Mouse (Mus musculus): ENCODE measurements at regions not wholly inside any gene's neighbourhood (a gene's known extent, or its start where the extent isn't known, plus 50 kb on each side); places are given as distances from the start of the nearest gene placed in this dataset.

DNA sequence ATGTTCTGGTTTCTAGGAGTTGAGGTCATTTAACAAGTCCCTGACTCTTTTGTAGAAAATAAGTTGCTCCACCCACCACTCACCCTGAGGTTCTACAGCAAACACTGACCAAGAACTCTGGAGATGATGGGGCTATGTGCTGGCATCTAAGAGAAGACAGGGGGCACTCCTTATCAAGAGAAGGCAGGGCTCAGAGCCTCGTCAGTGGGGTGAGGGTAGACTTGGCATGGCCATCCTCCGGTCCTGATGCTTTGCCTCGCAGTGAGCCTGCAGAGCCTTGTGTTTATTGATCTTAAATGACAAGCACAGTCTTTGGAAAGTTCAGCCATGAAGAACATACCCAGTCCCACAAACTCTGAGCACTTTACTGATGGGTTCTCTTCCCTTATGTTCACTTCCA, 370.1 kb upstream of the 3110018I06Rik start:
- no peak for DNase-seq (ENCODE audit: low spot score)

DNA sequence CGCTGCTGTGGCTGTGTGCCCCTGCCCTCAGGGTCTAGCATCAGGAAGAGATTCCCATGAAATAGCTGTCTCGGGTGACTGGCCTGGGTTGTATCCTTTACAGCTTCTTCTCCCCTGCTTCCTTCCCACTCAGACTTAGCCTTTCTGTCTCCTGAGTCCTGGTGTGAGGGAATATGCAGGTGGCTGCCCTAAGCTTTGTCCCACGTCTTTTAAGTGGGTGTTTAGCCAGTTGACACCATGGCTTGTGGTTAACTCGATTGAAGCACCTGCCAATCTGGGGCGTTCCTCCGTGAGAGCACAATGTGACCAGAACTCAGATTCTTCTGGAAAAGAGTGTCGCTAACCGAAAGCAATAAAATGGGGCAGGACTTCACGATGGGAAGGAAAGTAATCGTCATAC, 369.4 kb upstream of the 3110018I06Rik start:
- DNase-seq (ENCODE audit: low spot score) = no peak

- peak; percentile 60 for DNase-seq (ENCODE audit: low spot score)
Observed at GRCm38 (mm10) chr12:107120486-107121186, 367.8 kb upstream of the 3110018I06Rik start.

DNA sequence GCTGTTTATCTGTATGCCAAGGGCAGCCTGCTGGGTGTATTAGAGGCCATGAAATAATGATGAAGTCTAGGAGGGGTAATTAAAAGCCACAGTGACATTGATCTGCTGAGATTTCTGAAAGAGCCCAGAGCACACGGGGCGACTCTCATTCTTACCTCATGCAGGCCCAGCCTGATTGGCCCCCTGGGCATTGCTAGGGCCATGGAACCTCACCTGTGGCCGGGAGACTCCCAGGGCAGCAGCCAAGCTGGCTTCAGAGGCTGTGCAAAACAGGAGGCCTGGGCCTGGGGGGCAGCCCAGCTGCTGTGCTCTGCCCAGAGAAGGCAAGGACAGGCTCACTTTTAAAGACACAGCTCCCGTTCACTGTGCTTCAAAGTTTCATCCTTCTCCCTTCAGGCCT, 366.4 kb upstream of the 3110018I06Rik start:
- DNase-seq (ENCODE audit: low spot score) = no peak

DNA sequence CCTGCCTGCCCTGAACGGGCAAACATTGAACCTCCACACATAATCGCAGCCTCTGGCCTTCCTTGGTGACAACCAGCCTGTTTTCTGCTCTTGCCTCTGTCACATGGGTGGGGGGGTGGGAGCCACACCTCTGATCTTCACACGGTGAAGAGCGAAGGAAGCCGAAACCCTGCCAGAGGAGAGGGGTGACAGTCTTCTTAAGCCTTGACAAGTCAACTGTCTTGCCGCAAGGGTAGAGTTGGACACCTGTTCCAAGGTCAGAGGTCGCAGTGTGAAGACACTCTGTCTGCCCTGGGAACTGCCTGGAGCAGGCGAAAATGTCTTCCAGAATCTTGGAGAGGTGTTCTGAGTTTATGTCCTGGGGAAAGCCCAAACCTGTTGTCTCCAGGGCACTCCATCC, 364.8 kb upstream of the 3110018I06Rik start:
- DNase-seq (ENCODE audit: low spot score) = no peak

DNA sequence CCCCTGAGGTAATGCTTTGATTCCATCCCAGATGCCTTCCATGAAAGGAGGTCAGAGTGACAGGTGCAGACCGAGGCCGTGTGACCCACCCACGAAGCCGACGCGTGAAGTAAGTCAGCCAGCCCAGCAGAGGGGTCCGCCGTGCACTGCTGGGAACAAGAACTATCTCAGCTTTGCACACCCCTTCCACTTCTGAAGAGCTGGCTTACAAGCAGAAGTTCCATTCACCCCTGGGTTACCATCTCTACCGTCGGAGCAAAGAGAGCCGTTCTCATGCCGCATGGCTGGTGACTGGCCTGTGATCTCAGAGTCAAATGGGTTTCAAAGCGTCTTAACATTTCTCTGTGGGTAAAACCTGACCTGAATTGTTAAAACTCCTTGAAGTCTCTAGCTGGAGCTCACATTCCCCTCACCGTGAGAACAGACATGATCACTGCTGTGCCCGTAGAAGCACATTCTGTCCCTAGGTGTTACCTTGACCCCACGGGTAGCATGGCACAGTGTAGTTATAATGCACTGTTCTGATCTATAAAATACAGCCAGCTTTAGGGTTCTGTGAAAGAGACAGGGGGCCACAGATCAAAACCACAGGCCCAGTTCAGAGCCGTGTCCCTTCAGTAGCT, 364.1 kb upstream of the 3110018I06Rik start:
- DNase-seq (ENCODE audit: low spot score) = no peak

- DNase-seq (ENCODE audit: low spot score) = no peak
Observed at GRCm38 (mm10) chr12:107125201-107125600, 363.2 kb upstream of the 3110018I06Rik start.

DNA sequence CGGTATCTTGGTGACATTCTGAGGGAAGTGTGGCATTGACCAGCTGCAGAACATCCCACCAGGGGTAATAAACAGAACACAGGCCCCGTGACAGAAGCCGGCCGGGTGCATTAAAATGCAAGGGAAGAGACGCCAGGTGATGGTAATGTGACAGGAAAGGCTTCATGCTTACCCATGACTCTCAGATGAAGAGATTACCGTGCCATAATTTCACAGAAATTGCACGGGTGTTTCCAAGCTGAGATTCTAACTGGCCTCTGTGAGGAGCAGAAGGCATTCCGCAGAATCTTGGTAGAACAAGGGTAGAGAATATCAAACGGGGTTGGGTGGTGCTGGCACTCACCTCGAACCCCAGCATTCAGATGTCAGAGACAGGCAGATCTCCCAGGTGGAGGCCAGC, 362.4 kb upstream of the 3110018I06Rik start:
- DNase-seq (ENCODE audit: low spot score) = no peak

GRCm38 (mm10) chr12:107127591-107127990, 360.8 kb upstream of the 3110018I06Rik start:
- no peak for DNase-seq (ENCODE audit: low spot score)

DNA sequence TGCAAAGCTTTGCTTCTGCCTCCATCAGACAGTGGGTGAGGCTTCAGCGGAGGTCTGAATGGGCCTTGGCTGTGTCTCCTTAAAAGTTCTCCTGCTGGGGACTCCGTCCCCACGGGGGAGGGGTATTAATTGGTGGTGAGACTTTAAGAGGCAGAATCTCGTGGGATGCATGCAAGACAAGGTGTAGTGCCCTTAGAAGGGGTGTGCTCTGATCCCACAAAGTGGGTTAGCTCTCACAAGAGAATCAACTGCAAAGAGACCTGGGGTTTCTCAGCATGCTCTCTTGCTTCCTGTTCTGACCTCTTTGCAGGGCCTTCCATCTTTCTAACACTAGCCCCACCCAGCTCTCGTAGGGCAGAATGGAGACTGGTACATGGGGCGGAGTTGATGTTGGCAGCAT, 359.2 kb upstream of the 3110018I06Rik start:
- DNase-seq (ENCODE audit: low spot score) = no peak

GRCm38 (mm10) chr12:107131351-107131750, 357.1 kb upstream of the 3110018I06Rik start:
- no peak for DNase-seq (ENCODE audit: low spot score)

- no peak for DNase-seq (ENCODE audit: low spot score)
Observed at GRCm38 (mm10) chr12:107131841-107132240, 356.6 kb upstream of the 3110018I06Rik start.

DNA sequence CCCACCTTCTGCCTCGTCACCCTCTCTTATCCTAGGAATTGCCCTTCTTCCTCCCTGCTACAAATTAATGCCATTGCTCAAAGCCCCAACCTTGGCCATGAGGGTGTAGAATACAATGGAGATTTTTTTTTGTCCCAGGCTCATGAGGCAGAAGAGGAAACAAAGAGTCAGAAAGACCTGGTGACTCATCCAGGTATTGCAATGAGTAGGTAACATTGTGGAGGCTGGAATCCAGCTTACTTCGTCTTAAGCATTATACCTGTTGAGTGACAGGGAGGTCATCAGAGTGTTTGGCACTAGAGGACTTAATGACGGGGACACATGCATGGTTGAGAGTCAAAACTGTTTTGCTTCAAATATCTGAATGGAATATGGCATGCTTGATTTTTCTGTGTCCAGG, 355.9 kb upstream of the 3110018I06Rik start:
- DNase-seq (ENCODE audit: low spot score) = no peak

DNA sequence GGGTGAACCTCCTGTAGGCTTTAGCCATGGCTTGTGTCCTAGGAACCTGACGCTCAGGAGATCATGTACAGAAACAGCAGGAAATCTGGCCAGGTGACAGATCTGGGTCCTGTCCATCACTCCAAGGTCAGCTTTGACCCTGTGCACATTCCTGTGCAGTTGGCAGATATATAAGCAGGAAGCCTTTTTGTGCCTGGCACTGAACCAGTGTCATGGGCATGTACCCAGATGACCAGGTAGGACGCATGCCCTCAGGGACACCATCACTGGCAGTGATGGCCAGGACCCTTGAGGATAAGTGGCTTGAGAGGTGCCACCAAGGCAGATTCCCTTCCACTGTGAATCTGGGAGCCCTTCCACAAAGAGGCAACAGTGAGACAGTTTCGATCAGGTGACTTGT, 354.1 kb upstream of the 3110018I06Rik start:
- no peak for DNase-seq (ENCODE audit: low spot score)

DNA sequence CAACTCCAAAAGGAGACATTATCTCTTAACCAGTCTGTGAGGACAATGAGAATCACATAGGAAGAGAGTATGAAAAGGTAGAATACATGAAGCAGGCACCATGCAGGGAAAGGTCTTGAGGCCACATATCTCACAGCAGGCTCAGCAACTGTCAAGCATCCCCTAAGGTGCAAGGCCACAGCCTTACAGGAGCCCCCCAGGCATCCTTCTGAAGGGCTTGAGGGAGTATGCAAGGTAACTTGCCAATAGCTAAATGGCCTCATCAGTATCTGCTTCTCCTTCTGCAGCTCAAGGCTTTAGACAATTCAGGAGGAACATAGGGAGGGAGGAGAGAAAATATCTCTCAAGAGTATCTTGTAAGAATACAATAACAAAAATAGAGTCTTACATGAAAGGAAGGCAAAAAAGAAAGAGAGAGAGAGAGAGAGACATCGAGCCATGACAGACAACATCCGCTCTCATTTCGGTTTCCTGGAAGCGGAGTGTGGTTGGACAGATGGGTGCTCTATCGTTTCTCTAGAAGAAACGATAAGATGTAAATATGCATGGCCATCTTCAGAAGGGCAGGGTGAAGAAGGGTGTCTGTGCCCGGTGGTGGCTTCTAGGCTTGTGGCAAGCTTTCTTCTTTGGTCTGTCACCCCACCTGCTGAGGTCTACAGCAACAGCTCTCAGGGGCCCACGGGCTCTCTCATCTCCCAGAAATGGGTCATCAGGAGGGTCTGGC, 349.6 kb upstream of the 3110018I06Rik start:
- DNase-seq (ENCODE audit: low spot score) = no peak

- DNase-seq (ENCODE audit: low spot score) = no peak
Observed at GRCm38 (mm10) chr12:107140957-107141595, 347.4 kb upstream of the 3110018I06Rik start.

- DNase-seq (ENCODE audit: low spot score) = no peak
Observed at GRCm38 (mm10) chr12:107142226-107142625, 346.2 kb upstream of the 3110018I06Rik start.

- DNase-seq (ENCODE audit: low spot score) = no peak
Observed at GRCm38 (mm10) chr12:107146608-107147121, 341.8 kb upstream of the 3110018I06Rik start.

GRCm38 (mm10) chr12:107148451-107148850, 340.0 kb upstream of the 3110018I06Rik start:
- DNase-seq (ENCODE audit: low spot score) = no peak

GRCm38 (mm10) chr12:107151089-107151488, 337.3 kb upstream of the 3110018I06Rik start:
- DNase-seq (ENCODE audit: low spot score) = no peak

- DNase-seq (ENCODE audit: low spot score) = no peak
Observed at GRCm38 (mm10) chr12:107154668-107155067, 333.8 kb upstream of the 3110018I06Rik start.

- DNase-seq (ENCODE audit: low spot score) = no peak
Observed at GRCm38 (mm10) chr12:107156791-107157428, 331.5 kb upstream of the 3110018I06Rik start.

Measured in testis, postnatal 14 days (tissue).